Mouse (Mus musculus): ENCODE measurements around the gene Olfr643. TPM values are rescaled to one million over a fixed set of nuclear protein-coding genes. Genes with fewer than 3 reads are reported as not detected.

The Olfr643 gene
- total RNA-seq (2021), result not detected
- long read RNA-seq, experiment 1, result 0 reads
- long read RNA-seq, experiment 2, result 0 reads

DNA sequence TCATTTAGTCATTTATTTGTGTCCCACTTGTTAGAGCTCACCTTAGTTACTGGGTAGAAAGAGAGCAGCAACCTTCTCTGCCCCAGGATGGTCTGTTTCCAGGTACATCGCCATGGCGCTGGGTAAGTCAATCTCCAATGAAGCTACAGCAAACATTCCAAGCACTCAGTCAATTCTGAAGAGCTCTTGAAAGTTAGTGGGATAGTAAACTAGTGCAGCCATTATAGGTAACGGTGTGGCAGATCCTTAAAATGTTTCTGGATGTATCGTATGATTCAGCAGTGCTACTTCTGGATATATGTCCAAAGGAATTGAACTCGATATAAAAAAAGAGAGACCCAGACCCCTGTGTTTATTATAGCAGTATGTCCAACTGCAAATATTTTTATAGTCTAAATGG lies at the start of gene Olfr643:
Gene Olfr643, minus strand, starts transcription at position 101 of the 400 bp plus-strand sequence.
- no peak within 1 kb of the TSS for H3K27ac ChIP-seq
- no peak within 1 kb of the TSS for H3K4me3 ChIP-seq
- TF ChIP-seq CTCF (IDR thresholded peaks at IDR 0.05), result no peak
- no peak for DNase-seq
- intact Hi-C loops (cut with DNase I), result no loop called here

DNA sequence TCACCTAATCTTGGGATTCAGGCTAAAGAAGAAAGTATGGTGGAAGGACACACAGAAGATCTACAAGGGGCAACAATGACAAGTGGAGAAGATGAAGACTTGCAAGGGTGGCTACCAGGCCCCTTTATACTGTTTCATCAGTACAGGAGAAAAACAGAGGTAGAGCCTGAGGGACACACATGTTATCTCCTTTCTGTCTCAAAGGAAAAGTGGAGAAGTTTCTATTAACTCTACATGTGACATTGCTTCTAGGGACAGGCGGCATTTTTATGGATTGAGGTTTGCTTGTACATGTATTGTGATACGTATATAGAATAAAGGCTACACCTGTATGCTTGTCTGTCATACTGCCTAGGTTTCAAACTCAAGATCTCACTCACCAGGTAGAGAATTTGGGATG lies 46.1 kb upstream of the Olfr643 start, which contains the start of gene Olfr648:
Gene Olfr648, minus strand, starts transcription at position 101 of the 400 bp plus-strand sequence.
- intact Hi-C loops (cut with DNase I), result no loop called here
- TF ChIP-seq CTCF (IDR thresholded peaks at IDR 0.05), result no peak
- DNase-seq, result no peak
- Histone ChIP-seq H3K4me3 (no peak within 1 kb of the TSS), H3K27ac (no peak within 1 kb of the TSS)

DNA sequence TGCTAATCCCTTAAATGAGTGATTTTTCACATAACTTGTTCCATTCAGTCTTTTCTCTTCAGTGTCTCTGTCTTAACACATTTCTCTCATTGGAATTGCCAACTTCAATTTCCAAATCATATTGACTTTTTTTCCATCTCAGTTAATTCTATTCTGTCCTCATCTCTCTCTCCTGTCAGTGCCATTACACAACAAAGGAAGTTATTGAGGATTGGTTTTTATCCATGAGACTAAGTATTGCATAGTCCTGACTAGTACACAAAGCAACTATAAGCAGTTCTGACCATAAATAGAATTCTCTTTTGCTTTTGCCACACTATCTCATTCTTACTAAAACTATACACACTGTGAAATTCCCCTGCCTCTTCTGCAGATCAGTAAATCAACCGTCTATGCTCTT lies 41.9 kb upstream of the Olfr643 start:
- Histone ChIP-seq H3K4me3 (no peak overlapping the region), H3K27ac (no peak overlapping the region)
- intact Hi-C loops (cut with DNase I), result no loop called here
- DNase-seq, result no peak
- TF ChIP-seq CTCF (IDR thresholded peaks at IDR 0.05), result no peak

DNA sequence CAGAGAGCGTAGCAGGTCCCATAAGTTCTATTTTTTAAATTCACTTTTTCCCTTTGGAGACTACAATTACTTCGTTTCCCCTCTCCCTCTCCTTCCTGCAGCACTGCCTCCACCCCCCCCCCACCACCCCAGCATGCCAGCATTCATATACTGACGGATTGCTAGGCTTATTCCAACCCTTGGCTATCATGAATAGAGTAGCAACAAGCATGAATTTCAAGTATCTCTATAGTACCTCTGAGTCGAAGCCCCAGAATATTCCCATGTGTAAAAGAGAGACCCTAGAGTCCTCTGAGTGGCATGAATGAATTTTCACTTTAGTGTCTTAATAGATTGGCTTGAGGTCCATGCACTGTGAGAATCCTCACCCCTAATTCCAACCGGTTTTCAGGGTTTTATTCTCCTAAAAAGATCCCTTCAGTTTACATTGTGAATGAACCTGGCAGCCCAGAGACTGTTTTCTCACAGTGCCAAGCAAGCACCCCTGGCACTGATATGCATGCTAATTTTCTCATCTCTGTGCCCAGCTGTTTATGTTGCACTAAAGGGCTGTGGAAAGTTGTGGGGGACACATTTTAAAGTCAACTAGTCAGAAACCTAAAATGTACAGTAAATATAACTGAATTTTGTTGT lies 41.3 kb upstream of the Olfr643 start:
- Histone ChIP-seq H3K4me3 (no peak overlapping the region), H3K27ac (no peak overlapping the region)
- TF ChIP-seq CTCF (IDR thresholded peaks at IDR 0.05), result no peak
- no peak for DNase-seq
- intact Hi-C loops (cut with DNase I), result no loop called here

DNA sequence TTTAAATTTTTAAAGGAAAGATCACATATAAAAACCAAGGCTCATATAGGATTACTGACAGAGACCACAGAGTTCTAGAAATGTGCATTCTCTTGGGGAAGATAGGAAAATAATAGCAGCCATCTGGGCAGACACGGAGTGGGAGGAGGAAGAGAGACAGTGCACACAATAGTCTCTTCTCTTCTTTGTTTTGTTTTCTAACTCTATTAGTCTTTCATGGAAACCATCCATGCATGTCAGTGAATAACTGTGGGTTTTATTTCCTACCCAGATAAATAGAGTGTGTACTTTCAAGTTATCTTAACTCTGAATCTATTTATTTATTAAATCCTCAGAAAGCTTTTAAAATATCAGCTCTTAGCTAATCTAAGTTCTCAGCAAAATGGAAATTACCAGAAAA lies 37.9 kb upstream of the Olfr643 start:
- Histone ChIP-seq H3K4me3 (no peak overlapping the region), H3K27ac (no peak overlapping the region)
- no peak for TF ChIP-seq CTCF (IDR thresholded peaks at IDR 0.05)
- no peak for DNase-seq
- intact Hi-C loops (cut with DNase I), result no loop called here

DNA sequence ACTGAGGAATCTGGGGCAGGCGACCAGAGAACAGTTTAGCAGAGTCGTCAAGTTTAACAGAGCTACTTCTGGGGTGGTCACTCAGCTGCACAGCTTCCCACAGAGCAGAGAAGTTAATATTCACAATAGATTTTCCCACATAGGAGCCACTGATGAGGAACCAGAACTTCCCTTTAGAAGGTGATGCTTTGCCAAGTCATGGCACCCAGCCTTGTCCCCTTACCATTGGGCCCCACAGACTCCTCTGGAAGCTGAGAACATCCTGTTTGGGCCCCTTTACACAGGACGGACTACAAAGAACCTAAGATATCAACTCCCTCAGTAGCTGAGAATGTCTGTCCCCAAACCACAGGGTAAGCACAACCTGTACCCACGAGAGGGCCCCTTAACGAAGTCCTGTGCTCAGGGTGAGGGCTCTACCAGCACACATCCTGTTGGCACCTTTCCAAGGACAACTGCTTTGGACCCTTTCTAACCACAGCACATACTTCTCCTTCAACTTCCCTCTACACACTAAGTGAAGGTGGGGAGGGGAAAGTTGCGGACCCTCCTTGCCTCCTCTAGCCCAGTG lies 32.5 kb upstream of the Olfr643 start:
- no peak for TF ChIP-seq CTCF (IDR thresholded peaks at IDR 0.05)
- H3K4me3 ChIP-seq, result no peak overlapping the region
- no peak for DNase-seq
- no peak overlapping the region for H3K27ac ChIP-seq
- intact Hi-C loops (cut with DNase I), result no loop called here

DNA sequence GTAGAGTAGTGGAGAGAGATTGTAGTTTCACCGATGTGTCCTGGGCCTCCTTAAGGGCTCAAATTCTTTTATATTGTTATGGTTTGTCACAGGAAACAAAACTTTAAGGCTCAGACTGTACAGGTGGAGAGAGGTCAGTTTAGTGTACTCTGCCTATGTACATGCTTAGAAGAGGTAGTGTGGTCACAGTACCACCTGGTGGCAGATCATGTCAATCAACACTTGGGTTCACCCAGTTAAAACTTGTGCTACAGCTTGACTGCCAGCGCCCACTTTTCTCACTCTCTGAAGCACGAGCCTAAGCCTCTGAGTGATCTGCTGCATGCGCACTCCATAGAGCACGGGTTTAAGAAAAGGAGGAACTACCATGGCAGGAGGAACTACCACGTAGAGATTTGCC lies 29.9 kb upstream of the Olfr643 start:
- H3K4me3 ChIP-seq, result no peak overlapping the region
- no peak for TF ChIP-seq CTCF (IDR thresholded peaks at IDR 0.05)
- DNase-seq, result no peak
- H3K27ac ChIP-seq, result no peak overlapping the region
- intact Hi-C loops (cut with DNase I), result no loop called here

DNA sequence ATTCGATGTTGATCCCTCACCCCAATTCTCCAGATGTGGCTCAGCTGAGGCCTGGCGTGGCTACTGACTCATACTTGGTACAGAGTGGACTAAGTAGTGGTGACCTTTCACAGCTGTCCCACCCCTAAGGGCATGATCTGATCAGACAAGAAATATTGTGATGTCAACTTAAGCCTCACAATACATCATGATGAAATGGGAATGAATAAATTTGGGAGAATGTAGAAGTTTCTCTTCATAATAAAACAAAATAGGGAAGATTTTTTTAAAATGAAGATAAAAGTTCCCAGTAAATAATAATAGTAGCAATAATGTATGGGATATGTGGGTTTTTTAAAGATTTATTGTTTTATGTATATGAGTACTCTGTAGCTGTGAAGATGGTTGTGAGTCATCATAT lies 13.3 kb upstream of the Olfr643 start, which contains the start of gene Ubqlnl:
Gene Ubqlnl, minus strand, starts transcription at position 101 of the 400 bp plus-strand sequence.
- intact Hi-C loops (cut with DNase I), result no loop called here
- TF ChIP-seq CTCF (IDR thresholded peaks at IDR 0.05), result no peak
- no peak within 1 kb of the TSS for H3K27ac ChIP-seq
- no peak within 1 kb of the TSS for H3K4me3 ChIP-seq
- DNase-seq, result no peak

DNA sequence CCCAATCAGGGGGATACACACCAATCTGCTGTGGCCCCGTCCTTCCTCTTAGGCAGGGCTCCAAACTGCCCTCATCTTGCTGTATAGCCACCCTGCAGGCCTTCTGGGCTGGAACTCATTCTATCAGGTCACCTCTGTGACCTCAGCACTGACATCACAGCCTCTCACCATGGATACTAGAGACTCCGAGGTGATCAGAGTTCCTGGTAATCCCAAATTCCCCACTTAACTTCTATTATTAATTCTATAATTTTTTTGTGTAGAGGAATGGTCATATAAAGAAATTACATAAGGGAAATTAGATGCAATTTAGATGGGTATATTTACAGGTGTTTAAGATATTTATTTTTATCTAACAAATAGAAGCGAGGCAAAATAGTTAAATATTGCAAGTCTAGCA lies 6.0 kb upstream of the Olfr643 start, which contains the start of gene Ubqln3:
Gene Ubqln3, minus strand, starts transcription at position 101 of the 400 bp plus-strand sequence.
- intact Hi-C loops (cut with DNase I), result no loop called here
- TF ChIP-seq CTCF (IDR thresholded peaks at IDR 0.05), result no peak
- Histone ChIP-seq H3K4me3 (no peak within 1 kb of the TSS), H3K27ac (no peak within 1 kb of the TSS)
- DNase-seq, result no peak

DNA sequence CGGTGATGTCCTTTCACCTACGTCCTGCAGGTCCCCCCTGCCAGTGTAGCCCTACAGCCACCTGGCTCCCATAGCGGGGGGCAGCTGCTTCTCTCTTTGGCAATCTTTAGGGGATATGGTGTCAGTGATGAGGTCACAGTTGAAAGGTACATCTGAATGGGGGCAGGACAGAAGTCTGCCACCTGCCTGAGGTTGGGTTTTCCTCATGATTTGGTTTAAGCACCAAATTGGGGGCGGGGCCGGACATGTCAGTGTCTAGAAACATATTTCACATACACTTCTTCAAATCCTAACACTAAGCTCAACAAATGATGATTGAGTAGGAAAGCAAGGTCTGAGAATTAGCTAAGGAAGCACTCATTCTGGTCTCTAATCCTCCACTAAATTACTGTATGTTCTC lies 7.5 kb downstream of the Olfr643 start, which contains the start of gene Ubqln5:
Gene Ubqln5, minus strand, starts transcription at position 101 of the 400 bp plus-strand sequence.
- no peak for TF ChIP-seq CTCF (IDR thresholded peaks at IDR 0.05)
- Histone ChIP-seq H3K4me3 (no peak within 1 kb of the TSS), H3K27ac (no peak within 1 kb of the TSS)
- no peak for DNase-seq
- intact Hi-C loops (cut with DNase I), result no loop called here

DNA sequence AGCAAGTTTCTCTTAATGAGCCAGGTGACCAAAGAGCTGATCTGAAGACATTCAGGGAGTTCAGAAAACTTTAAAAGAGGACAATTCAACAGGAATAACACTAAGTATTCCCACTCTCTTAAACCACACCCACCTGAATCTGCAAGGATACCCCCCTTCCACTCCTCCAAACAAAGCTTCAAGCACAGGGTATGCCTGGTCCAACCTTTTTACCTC lies 32.5 kb downstream of the Olfr643 start, which contains the start of gene Olfr646:
Gene Olfr646, plus strand, starts transcription at position 117 of the 216 bp plus-strand sequence.
- DNase-seq, result no peak
- TF ChIP-seq CTCF (IDR thresholded peaks at IDR 0.05), result no peak
- no peak within 1 kb of the TSS for H3K4me3 ChIP-seq
- intact Hi-C loops (cut with DNase I), result no loop called here
- H3K27ac ChIP-seq, result no peak within 1 kb of the TSS

DNA sequence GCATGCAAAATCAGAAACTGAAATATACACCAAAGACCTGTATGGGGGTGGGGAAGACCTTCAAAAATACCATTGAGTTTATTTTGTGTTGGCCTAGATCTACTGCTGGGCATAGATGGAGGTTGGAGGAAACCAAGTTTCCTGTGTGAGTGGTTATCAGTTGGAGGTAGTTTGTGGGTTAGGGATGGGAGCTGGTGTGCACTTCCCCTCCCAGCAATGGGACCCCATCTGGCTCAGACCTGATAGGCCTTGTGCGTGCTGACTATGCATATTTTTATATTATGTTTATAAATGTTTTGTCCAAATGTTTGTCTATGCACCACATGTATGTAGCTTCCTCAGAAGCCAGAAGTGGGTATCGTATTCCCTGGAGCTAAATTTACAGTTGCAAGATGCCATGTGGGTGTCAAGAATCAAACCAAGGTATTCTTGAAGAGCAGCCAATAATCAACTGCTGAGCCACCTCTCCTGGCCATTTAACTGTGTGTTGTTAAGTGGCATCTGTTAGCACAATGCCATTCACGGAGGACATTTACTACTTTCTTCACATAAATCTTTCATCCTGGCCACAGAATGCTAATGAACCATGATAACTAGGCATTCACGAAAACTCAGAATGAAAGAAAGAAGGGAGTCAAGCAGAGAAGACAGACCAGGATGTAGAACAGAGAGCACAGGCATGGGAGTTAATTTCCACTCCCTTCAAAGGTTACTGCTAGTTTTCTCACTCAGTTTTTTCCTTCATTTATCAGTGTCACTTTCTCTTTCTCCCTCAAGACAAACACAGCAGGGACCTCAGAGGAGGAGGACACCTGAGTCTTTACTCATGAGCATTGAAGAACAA lies 33.1 kb downstream of the Olfr643 start:
- Histone ChIP-seq H3K27ac (no peak overlapping the region), H3K4me3 (no peak overlapping the region)
- no peak for TF ChIP-seq CTCF (IDR thresholded peaks at IDR 0.05)
- intact Hi-C loops (cut with DNase I), result no loop called here
- DNase-seq, result no peak

DNA sequence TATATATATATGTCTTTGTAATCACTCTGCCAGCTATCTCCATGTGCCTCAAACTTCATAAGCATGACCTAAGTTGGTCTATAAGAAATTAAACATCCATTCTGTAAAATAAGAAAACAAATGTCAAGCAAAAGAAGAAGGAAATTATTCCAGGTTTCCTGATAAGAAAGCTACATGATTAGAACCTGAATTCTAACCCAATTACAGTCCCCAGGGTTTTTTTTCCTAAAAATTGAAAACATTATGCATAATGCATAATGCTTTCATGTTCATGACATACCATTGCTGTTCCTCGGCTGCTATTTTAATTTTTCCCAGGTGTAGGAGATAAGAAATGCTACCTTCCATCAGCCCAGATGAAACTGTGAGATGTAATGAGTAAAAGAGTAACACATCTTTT lies 51.8 kb downstream of the Olfr643 start, which contains the start of gene Olfr645:
Gene Olfr645, minus strand, starts transcription at position 101 of the 400 bp plus-strand sequence.
- Histone ChIP-seq H3K4me3 (no peak within 1 kb of the TSS), H3K27ac (no peak within 1 kb of the TSS)
- intact Hi-C loops (cut with DNase I), result no loop called here
- no peak for TF ChIP-seq CTCF (IDR thresholded peaks at IDR 0.05)
- DNase-seq, result no peak

Data from gastrocnemius, adult 2 months (tissue).